Mouse (Mus musculus) right cerebral cortex, postnatal 36 days (tissue): ENCODE measurements at regions not wholly inside any gene's neighbourhood (a gene's known extent, or its start where the extent isn't known, plus 50 kb on each side); places are given as distances from the start of the nearest gene placed in this dataset.

Experiments used
- DNase-seq, 2 experiments: peaks; one replicate each; pipeline ENCODE4 v3.0.0; 2022; ENCODE audit warnings: low spot score in 2 of 2, mixed read lengths in 1 of 2

GRCm38 (mm10) chr12:22951956-22952355, 828.1 kb downstream of the Gm10330 start:
- peak; percentile 1 to 3 for DNase-seq

DNA sequence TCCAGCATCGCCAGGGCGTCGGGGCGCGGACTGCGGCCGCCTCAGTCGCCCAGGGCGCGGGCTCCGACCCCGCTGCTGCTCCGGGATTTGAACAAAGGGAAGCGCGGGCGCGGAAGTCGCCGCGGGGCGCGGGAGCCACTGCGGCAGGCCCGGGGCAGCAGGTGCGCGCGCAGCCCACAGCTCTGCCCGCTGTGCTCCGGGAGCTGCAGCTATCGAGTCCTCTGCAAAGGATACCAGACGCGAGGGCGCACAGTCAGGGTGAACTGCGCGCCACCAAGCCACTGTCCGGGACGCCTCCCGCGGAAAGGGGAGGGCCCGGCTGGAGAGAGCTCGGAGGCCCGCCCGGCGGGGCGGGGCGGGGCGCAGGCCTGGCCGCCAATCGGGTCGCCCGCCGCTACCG, 873.9 kb downstream of the Gm10330 start:
- peak; percentile 0 for DNase-seq
